Mouse (Mus musculus) MEL (cell line): Measurements from ENCODE around the gene Pawr. TPM values are rescaled to one million over a fixed set of nuclear protein-coding genes. Genes with fewer than 3 reads are reported as not detected.

Experiments used
- DNase-seq: peaks from one replicate; pipeline ENCODE4 v3.0.0; 2011; ENCODE audit warnings: low read depth, low spot score
- H3K27ac ChIP-seq: 2 replicates; pipeline ENCODE4 v1.5.1; 2012; ENCODE audit warnings: low read depth, mild to moderate bottlenecking, control low read depth, low read length, moderate library complexity; ENCODE audit not compliant: control insufficient read depth
- H3K27me3 ChIP-seq, 2 experiments: fragments of 150-350 bp in 1 of 2; sonication (generic) in 1 of 2; 2 replicates each; pipeline ENCODE4 v1.6.1; 2012; ENCODE audit warnings: low read length in 2 of 2, mild to moderate bottlenecking in 2 of 2, improper control_type of control experiment in 1 of 2, moderate library complexity in 1 of 2; ENCODE audit not compliant: insufficient read depth in 2 of 2, control insufficient read depth in 1 of 2
- H3K36me3 ChIP-seq, 2 experiments: 2 replicates each; pipeline ENCODE4 v1.6.1; 2012 to 2014; ENCODE audit warnings: low read length in 2 of 2, improper control_type of control experiment in 1 of 2, inconsistent platforms in 1 of 2, mild to moderate bottlenecking in 1 of 2; ENCODE audit not compliant: insufficient read depth in 2 of 2, control insufficient read depth in 1 of 2
- H3K4me1 ChIP-seq, 2 experiments: fragments of 150-350 bp in 1 of 2; sonication (generic) in 1 of 2; 2 replicates each; pipeline ENCODE4 v1.6.1; 2012; ENCODE audit warnings: low read length in 2 of 2, improper control_type of control experiment in 1 of 2, mild to moderate bottlenecking in 1 of 2; ENCODE audit not compliant: insufficient read depth in 2 of 2, control insufficient read depth in 1 of 2
- H3K4me3 ChIP-seq, 2 experiments: fragments of 150-350 bp in 1 of 2; sonication (generic) in 1 of 2; 2 replicates each; pipeline ENCODE4 v1.5.1; 2012; ENCODE audit warnings: low read depth in 2 of 2, low read length in 2 of 2, mild to moderate bottlenecking in 2 of 2, moderate library complexity in 2 of 2, control low read depth in 1 of 2, improper control_type of control experiment in 1 of 2; ENCODE audit not compliant: control insufficient read depth in 1 of 2, insufficient read depth in 1 of 2
- H3K79me2 ChIP-seq: 2 replicates; pipeline ENCODE4 v1.6.1; 2012; ENCODE audit warnings: mild to moderate bottlenecking, low read length, moderate library complexity; ENCODE audit not compliant: control insufficient read depth, poor library complexity, insufficient read depth
- H3K9ac ChIP-seq: 2 replicates; pipeline ENCODE4 v1.6.1; 2012; ENCODE audit warnings: low read depth, mild to moderate bottlenecking, control low read depth, low read length, moderate library complexity; ENCODE audit not compliant: control insufficient read depth, poor library complexity, severe bottlenecking
- H3K9me3 ChIP-seq: fragments of 150-350 bp; sonication (generic); replicated peaks from 2 replicates; pipeline ENCODE4 v1.6.1; 2012; ENCODE audit warnings: mild to moderate bottlenecking, low read length, improper control_type of control experiment, moderate library complexity; ENCODE audit not compliant: insufficient read depth
- BHLHE40 ChIP-seq: IDR thresholded peaks from 2 replicates; pipeline ENCODE4 v1.6.1; 2012; ENCODE audit warnings: low read depth, mild to moderate bottlenecking, inconsistent platforms, low read length, improper control_type of control experiment, borderline replicate concordance
- E2F4 ChIP-seq: IDR thresholded peaks from 2 replicates; pipeline ENCODE4 v1.6.1; 2011; ENCODE audit warnings: low read depth, low read length, improper control_type of control experiment, borderline replicate concordance
- ELF1 ChIP-seq: IDR thresholded peaks from 2 replicates; pipeline ENCODE4 v1.6.1; 2014; ENCODE audit warnings: low read depth, mild to moderate bottlenecking, inconsistent platforms, low read length, improper control_type of control experiment, moderate library complexity
- EP300 ChIP-seq, 2 experiments: IDR thresholded peaks; 2 replicates each; pipeline ENCODE4 v1.6.1; 2011; ENCODE audit warnings: improper control_type of control experiment in 2 of 2, low read length in 2 of 2, low read depth in 1 of 2, mild to moderate bottlenecking in 1 of 2
- GATA1 ChIP-seq: IDR thresholded peaks from 2 replicates; pipeline ENCODE4 v1.6.1; 2011; ENCODE audit warnings: low read depth, low read length, improper control_type of control experiment
- JUND ChIP-seq: IDR thresholded peaks from 2 replicates; pipeline ENCODE4 v1.6.1; 2011; ENCODE audit warnings: low read depth, mild to moderate bottlenecking, improper control_type of control experiment, low read length
- MAFK ChIP-seq: IDR thresholded peaks from 2 replicates; pipeline ENCODE4 v1.6.1; 2011; ENCODE audit warnings: low read depth, mild to moderate bottlenecking, low read length, improper control_type of control experiment, borderline replicate concordance
- MAX ChIP-seq: IDR thresholded peaks from 2 replicates; pipeline ENCODE4 v1.6.1; 2011; ENCODE audit warnings: low read length, improper control_type of control experiment
- MAZ ChIP-seq: IDR thresholded peaks from 2 replicates; pipeline ENCODE4 v1.6.1; 2012; ENCODE audit warnings: low read depth, mild to moderate bottlenecking, inconsistent platforms, low read length, improper control_type of control experiment
- MYB ChIP-seq: IDR thresholded peaks from 2 replicates; pipeline ENCODE4 v1.6.1; 2011; ENCODE audit warnings: mild to moderate bottlenecking, low read depth, low read length, improper control_type of control experiment
- POLR2A ChIP-seq, 2 experiments: IDR thresholded peaks; 2 replicates each; pipeline ENCODE4 v1.6.1; 2011 to 2012; ENCODE audit warnings: low read length in 2 of 2, mild to moderate bottlenecking in 2 of 2, control low read depth in 1 of 2, improper control_type of control experiment in 1 of 2, low read depth in 1 of 2, moderate library complexity in 1 of 2; ENCODE audit not compliant: control insufficient read depth in 1 of 2, insufficient read depth in 1 of 2, poor library complexity in 1 of 2
- POLR2AphosphoS2 ChIP-seq: IDR thresholded peaks from 2 replicates; pipeline ENCODE4 v1.6.1; 2011; ENCODE audit warnings: low read length, improper control_type of control experiment
- RCOR1 ChIP-seq: IDR thresholded peaks from 2 replicates; pipeline ENCODE4 v1.6.1; 2012; ENCODE audit warnings: low read depth, mild to moderate bottlenecking, inconsistent platforms, low read length, improper control_type of control experiment
- SMC3 ChIP-seq: IDR thresholded peaks from 2 replicates; pipeline ENCODE4 v1.6.1; 2011; ENCODE audit warnings: low read depth, low read length, improper control_type of control experiment
- TAL1 ChIP-seq: IDR thresholded peaks from 2 replicates; pipeline ENCODE4 v1.6.1; 2012; ENCODE audit warnings: mild to moderate bottlenecking, inconsistent platforms, low read length, moderate library complexity, mixed read lengths
- TCF12 ChIP-seq: IDR thresholded peaks from 2 replicates; pipeline ENCODE4 v1.6.1; 2014; ENCODE audit warnings: low read depth, mild to moderate bottlenecking, inconsistent platforms, low read length, improper control_type of control experiment, moderate library complexity
- UBTF ChIP-seq: IDR thresholded peaks from 2 replicates; pipeline ENCODE4 v1.6.1; 2012; ENCODE audit warnings: low read depth, mild to moderate bottlenecking, inconsistent platforms, low read length, improper control_type of control experiment, moderate library complexity, borderline replicate concordance; ENCODE audit not compliant: insufficient read depth
- USF1 ChIP-seq: IDR thresholded peaks from 2 replicates; pipeline ENCODE4 v1.6.1; 2014; ENCODE audit warnings: low read depth, mild to moderate bottlenecking, inconsistent platforms, low read length, improper control_type of control experiment, moderate library complexity
- ZKSCAN1 ChIP-seq: IDR thresholded peaks from 2 replicates; pipeline ENCODE4 v1.6.1; 2012; ENCODE audit warnings: low read depth, mild to moderate bottlenecking, inconsistent platforms, low read length, improper control_type of control experiment, moderate library complexity
- ZNF384 ChIP-seq: IDR thresholded peaks from 2 replicates; pipeline ENCODE4 v1.6.1; 2012; ENCODE audit warnings: low read depth, mild to moderate bottlenecking, inconsistent platforms, low read length, improper control_type of control experiment
- polyA plus RNA-seq, 2 experiments: library from polyadenylated mRNA; stranded (reverse) in 1 of 2; unstranded in 1 of 2; fragments of >175 nt in 1 of 2; fragments of >200 nt in 1 of 2; gene quantifications; 2 replicates each; pipeline versions ENCODE4 v1.2.1 to v1.2.4; 2012; ENCODE audit warnings: low replicate concordance in 2 of 2, low read depth in 1 of 2; ENCODE audit not compliant: insufficient read length in 2 of 2, insufficient read depth in 1 of 2, missing spikeins in 1 of 2
- total RNA-seq: library from RNA; depleted of rRNA; stranded (reverse); fragments of 300-350 nt; gene quantifications from 2 replicates; pipeline ENCODE4 v1.2.3, GENCODE M21; 2012

The Pawr gene
- total and polyA plus RNA-seq, 3 experiments: 20.7 to 29.6 TPM; not detected in 1

GRCm38 (mm10) chr10:108283418-108283817 lies 48.5 kb upstream of the Pawr start:
- DNase-seq: no peak
- no peak overlapping the region for H3K9ac ChIP-seq
- TF ChIP-seq UBTF (no peak), TCF12 (no peak), MAFK (no peak), ELF1 (no peak), EP300 (IDR thresholded peaks at IDR 0.05; ENCODE audit: low read depth in 1 of 2, low read length in 2 of 2) (no peak), MAZ (no peak), ZNF384 (peak; percentile 68), GATA1 (0 out of 2 replicates have a peak, but pooled peaks have one; percentile 29), POLR2A (IDR thresholded peaks at IDR 0.05; ENCODE audit: control insufficient read depth in 1 of 2, insufficient read depth in 1 of 2, low read depth in 1 of 2, low read length in 2 of 2, poor library complexity in 1 of 2) (no peak)
- no peak overlapping the region for H3K27ac ChIP-seq
- H3K9me3 ChIP-seq: no peaks in the 10 kb centered on the region
- H3K4me1 ChIP-seq: peaks cover 1 to 4% of the 10 kb centered on the region in 2 experiments; a peak in 1 of 4 replicates
- no peaks in the 10 kb centered on the region for H3K27me3 ChIP-seq
- peaks cover 0 to 3% of the 10 kb centered on the region in 2 experiments for H3K36me3 ChIP-seq
- H3K79me2 ChIP-seq: no peaks in the 10 kb centered on the region
- H3K4me3 ChIP-seq: no peak overlapping the region

GRCm38 (mm10) chr10:108283837-108284236 lies 48.1 kb upstream of the Pawr start:
- TF ChIP-seq ELF1: no peak
- no peak for TF ChIP-seq USF1
- TF ChIP-seq ZNF384: no peak
- TF ChIP-seq MAX: no peak
- no peak for TF ChIP-seq POLR2AphosphoS2
- no peak for TF ChIP-seq E2F4
- no peak for TF ChIP-seq UBTF
- TF ChIP-seq SMC3: no peak
- no peak for TF ChIP-seq JUND
- TF ChIP-seq RCOR1: no peak
- no peak for TF ChIP-seq TAL1
- TF ChIP-seq GATA1: no peak
- TF ChIP-seq MYB: no peak
- TF ChIP-seq BHLHE40: no peak
- no peak for TF ChIP-seq ZKSCAN1
- TF ChIP-seq, all 39 proteins: peak for 0
- Histone ChIP-seq H3K9ac (no peak overlapping the region), H3K4me1 (peaks cover 1 to 4% of the 10 kb centered on the region in 2 experiments; a peak in 1 of 4 replicates), H3K79me2 (no peaks in the 10 kb centered on the region), H3K9me3 (no peaks in the 10 kb centered on the region), H3K4me3 (no peak overlapping the region), H3K27me3 (no peaks in the 10 kb centered on the region), H3K27ac (no peak overlapping the region), H3K36me3 (peaks cover 0 to 3% of the 10 kb centered on the region in 2 experiments)
- DNase-seq: no peak
